Mouse (Mus musculus): ENCODE results near the gene Sf3b1. TPM values are rescaled to one million over a fixed set of nuclear protein-coding genes. Genes with fewer than 3 reads are reported as not detected.
A peak's percentile ranks its signal among the peaks of the same experiment; 100 is the strongest.
"Not testable (repeated sequence)": the region's sequence is repeated elsewhere in the genome, so short reads cannot be mapped to it uniquely, and the experiment has no call there.

Gene Sf3b1
- total and polyA plus RNA-seq, 2 experiments = 13.6 to 89.0 TPM

- Histone ChIP-seq H3K27me3 (ENCODE audit: control insufficient read depth, insufficient read depth, low read length) (no peaks in the 10 kb centered on the region), H3K36me3 (ENCODE audit: control insufficient read depth, insufficient read depth, low read length) (peaks cover 55% of the 10 kb centered on the region), H3K79me2 (ENCODE audit: control insufficient read depth, insufficient read depth, low read length) (peaks cover 34% of the 10 kb centered on the region), H3K4me3 (ENCODE audit: insufficient read depth, low read depth, low read length) (no peak overlapping the region), H3K27ac (replicated peaks; ENCODE audit: insufficient read depth, low read depth, low read length) (no peak overlapping the region), H3K9ac (ENCODE audit: low read depth, low read length) (no peak overlapping the region), H3K4me1 (ENCODE audit: control insufficient read depth, insufficient read depth, low read length) (peaks cover 24% of the 10 kb centered on the region)
- WGBS = 92% methylated on average over 5 of the region's 5 CpGs
- TF ChIP-seq CTCF (IDR thresholded peaks at IDR 0.05; ENCODE audit: low read depth, low read length) (no peak), POLR2A (IDR thresholded peaks at IDR 0.05; ENCODE audit: extremely low read depth, insufficient read depth, low read length) (no peak)
- DNase-seq (ENCODE audit: extremely low read depth, low read depth, low spot score) = no peak
Measured at GRCm38 (mm10) chr1:55061099-55061498, 33.8 kb upstream of the Sf3b1 start.

DNA sequence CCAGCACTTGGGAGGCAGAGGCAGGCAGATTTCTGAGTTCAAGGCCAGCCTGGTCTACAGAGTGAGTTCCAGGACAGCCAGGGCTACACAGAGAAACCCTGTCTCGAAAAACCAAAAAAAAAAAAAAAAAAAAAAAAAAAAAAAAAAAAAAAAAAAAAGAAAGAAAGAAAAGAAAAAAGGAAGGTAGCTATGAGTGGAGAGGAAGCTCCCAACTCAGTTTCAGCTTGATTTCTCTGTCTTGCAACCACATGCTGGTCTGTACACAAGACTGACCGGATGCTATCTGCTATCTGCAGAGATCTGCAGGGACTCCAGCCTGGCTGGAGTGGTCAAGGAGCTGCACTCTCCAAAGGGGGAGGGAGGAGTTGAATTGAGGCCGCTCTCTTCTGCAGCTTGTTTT is 31.1 kb upstream of the Sf3b1 start:
- H3K79me2 ChIP-seq (ENCODE audit: control insufficient read depth, insufficient read depth, low read length) = peaks cover 52% of the 10 kb centered on the region
- WGBS = 86% methylated on average over 2 of the region's 3 CpGs
- peaks cover 34% of the 10 kb centered on the region for H3K4me1 ChIP-seq (ENCODE audit: control insufficient read depth, insufficient read depth, low read length)
- not testable (repeated sequence) for H3K27ac ChIP-seq (replicated peaks; ENCODE audit: insufficient read depth, low read depth, low read length); DNase-seq (ENCODE audit: extremely low read depth, low read depth, low spot score); H3K4me3 ChIP-seq (ENCODE audit: insufficient read depth, low read depth, low read length); H3K9ac ChIP-seq (ENCODE audit: low read depth, low read length); H3K27me3 ChIP-seq (ENCODE audit: control insufficient read depth, insufficient read depth, low read length)
- H3K36me3 ChIP-seq (ENCODE audit: control insufficient read depth, insufficient read depth, low read length) = peaks cover 42% of the 10 kb centered on the region

DNA sequence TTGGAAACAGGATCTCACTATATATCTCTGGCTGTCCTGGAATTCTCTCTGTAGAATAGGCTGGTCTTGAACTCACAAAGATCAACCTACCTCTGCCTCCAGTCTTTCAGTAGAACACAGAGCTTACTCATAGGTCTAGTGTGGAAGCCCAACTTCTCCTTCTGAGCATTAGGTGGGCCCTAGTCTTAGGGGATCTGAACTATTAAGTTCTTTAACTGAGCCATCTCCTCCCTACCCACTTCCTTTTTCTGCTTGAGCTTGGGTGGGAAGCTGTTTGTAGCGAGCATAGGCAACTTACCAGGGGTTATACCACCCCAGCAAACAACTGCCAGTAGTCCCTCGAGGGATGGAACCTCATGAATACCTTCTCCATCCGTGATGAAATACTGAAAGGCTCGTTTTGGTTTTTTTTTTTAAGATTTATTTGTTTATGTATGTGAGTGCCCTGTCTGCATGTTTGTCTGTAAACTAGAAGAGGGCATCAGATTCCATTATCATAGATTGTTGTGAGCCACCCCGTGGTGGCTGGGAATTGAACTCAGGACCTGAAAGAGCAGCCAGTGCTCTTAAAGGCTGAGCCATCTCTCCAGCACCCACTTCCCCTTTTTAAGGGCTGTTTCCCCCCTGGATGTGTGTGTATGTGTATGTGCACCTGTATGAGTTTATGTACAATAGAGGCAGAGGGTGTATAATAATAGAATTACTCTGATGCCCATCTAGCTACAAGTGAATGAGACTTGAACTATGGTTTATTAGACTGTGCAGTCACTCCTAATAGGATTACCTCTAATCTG is 28.2 kb upstream of the Sf3b1 start:
- Histone ChIP-seq H3K79me2 (ENCODE audit: control insufficient read depth, insufficient read depth, low read length) (peaks cover 38% of the 10 kb centered on the region), H3K27ac (replicated peaks; ENCODE audit: insufficient read depth, low read depth, low read length) (no peak overlapping the region), H3K36me3 (ENCODE audit: control insufficient read depth, insufficient read depth, low read length) (peaks cover 19% of the 10 kb centered on the region), H3K4me3 (ENCODE audit: insufficient read depth, low read depth, low read length) (no peak overlapping the region), H3K4me1 (ENCODE audit: control insufficient read depth, insufficient read depth, low read length) (peaks cover 36% of the 10 kb centered on the region), H3K9ac (ENCODE audit: low read depth, low read length) (no peak overlapping the region), H3K27me3 (ENCODE audit: control insufficient read depth, insufficient read depth, low read length) (no peaks in the 10 kb centered on the region)
- WGBS = 77% methylated on average over 5 of the region's 5 CpGs
- DNase-seq (ENCODE audit: extremely low read depth, low read depth, low spot score) = no peak
- TF ChIP-seq POLR2A (IDR thresholded peaks at IDR 0.05; ENCODE audit: extremely low read depth, insufficient read depth, low read length) (no peak), CTCF (IDR thresholded peaks at IDR 0.05; ENCODE audit: low read depth, low read length) (no peak)

DNA sequence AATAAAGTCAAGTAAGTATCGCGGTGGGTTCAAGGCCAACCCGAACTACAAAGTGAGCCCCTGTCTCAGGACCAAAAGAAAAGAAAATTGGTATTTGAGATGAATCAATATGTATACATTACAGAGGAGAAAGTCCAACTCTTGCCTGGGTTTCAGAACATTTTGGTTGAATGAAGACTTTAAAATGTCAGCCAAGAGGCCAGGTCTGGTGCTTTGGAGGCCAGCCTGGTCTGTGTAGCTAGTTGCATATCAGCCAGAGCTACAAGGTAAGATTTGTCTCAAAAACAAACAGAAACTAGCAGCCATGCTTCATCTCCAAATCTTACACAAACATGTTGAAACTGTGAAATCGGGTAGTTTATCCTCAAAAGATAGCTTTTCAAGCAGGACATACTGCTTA is 26.3 kb upstream of the Sf3b1 start:
- H3K79me2 ChIP-seq (ENCODE audit: control insufficient read depth, insufficient read depth, low read length) = peaks cover 26% of the 10 kb centered on the region; the same call in 1 of the 2 replicates
- peaks cover 14% of the 10 kb centered on the region; the same call in 1 of the 2 replicates for H3K36me3 ChIP-seq (ENCODE audit: control insufficient read depth, insufficient read depth, low read length)
- TF ChIP-seq POLR2A (IDR thresholded peaks at IDR 0.05; ENCODE audit: extremely low read depth, insufficient read depth, low read length) = no peak
- no peak for TF ChIP-seq CTCF (IDR thresholded peaks at IDR 0.05; ENCODE audit: low read depth, low read length)
- peak overlapping the region; percentile 81 for H3K4me3 ChIP-seq (ENCODE audit: insufficient read depth, low read depth, low read length)
- peaks cover 25% of the 10 kb centered on the region for H3K4me1 ChIP-seq (ENCODE audit: control insufficient read depth, insufficient read depth, low read length)
- H3K27me3 ChIP-seq (ENCODE audit: control insufficient read depth, insufficient read depth, low read length) = no peaks in the 10 kb centered on the region
- WGBS = 17% methylated on average over 4 of the region's 4 CpGs
- peak overlapping the region; percentile 97 for H3K27ac ChIP-seq (replicated peaks; ENCODE audit: insufficient read depth, low read depth, low read length)
- H3K9ac ChIP-seq (ENCODE audit: low read depth, low read length) = peak overlapping the region; percentile 92
- DNase-seq (ENCODE audit: extremely low read depth, low read depth, low spot score) = peak; percentile 61

- Histone ChIP-seq H3K9ac (ENCODE audit: low read depth, low read length) (peak overlapping the region; percentile 92), H3K4me1 (ENCODE audit: control insufficient read depth, insufficient read depth, low read length) (peaks cover 21% of the 10 kb centered on the region), H3K79me2 (ENCODE audit: control insufficient read depth, insufficient read depth, low read length) (peaks cover 24% of the 10 kb centered on the region; the same call in 1 of the 2 replicates), H3K27ac (replicated peaks; ENCODE audit: insufficient read depth, low read depth, low read length) (peak overlapping the region; percentile 97), H3K27me3 (ENCODE audit: control insufficient read depth, insufficient read depth, low read length) (no peaks in the 10 kb centered on the region), H3K36me3 (ENCODE audit: control insufficient read depth, insufficient read depth, low read length) (peaks cover 14% of the 10 kb centered on the region; the same call in 1 of the 2 replicates), H3K4me3 (ENCODE audit: insufficient read depth, low read depth, low read length) (peak overlapping the region; percentile 81)
- under 1% methylated on average over 42 of the region's 42 CpGs for WGBS
- peak; percentile 88 for DNase-seq (ENCODE audit: extremely low read depth, low read depth, low spot score)
- TF ChIP-seq POLR2A (IDR thresholded peaks at IDR 0.05; ENCODE audit: extremely low read depth, insufficient read depth, low read length) = no peak
- TF ChIP-seq CTCF (IDR thresholded peaks at IDR 0.05; ENCODE audit: low read depth, low read length) = no peak
Measured at GRCm38 (mm10) chr1:55053005-55053404, 25.7 kb upstream of the Sf3b1 start.

DNA sequence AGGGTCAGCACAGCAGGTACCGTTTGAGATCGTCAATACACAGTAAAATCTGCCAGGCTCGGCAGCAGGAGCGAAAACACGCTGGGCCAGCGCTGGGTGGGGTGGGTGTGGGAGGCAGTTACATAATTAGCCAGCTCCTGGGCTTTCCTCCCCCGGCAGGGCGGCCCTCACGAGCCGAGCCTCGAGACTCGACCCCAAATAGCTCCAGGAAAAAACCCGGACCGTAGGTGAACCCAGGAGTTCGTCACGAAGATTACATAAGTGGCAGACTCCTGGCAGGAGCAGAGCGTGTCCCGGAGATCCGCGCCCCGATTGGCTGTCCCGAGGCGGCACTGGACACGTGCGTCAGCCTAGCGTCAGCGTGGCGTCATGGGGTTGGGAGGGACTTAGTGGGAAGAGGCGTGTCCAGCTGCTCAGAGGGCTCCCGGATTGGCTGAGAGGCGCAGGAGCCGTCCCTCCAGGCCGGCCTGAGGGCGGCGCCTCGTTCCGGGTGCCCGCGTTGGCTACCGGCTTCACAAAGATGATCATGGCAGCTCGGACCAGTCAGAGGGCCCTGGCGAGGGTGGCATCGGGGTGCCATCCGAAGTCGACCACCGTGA is 25.2 kb upstream of the Sf3b1 start, which contains the start of gene Coq10b:
Gene Coq10b (plus strand): TSS at position 416 of the 599 bp plus-strand sequence.
- under 1% methylated on average over 46 of the region's 46 CpGs for WGBS
- H3K4me3 ChIP-seq (ENCODE audit: insufficient read depth, low read depth, low read length) = peak within 1 kb of the TSS; percentile 81
- H3K4me1 ChIP-seq (ENCODE audit: control insufficient read depth, insufficient read depth, low read length) = peaks cover 19% of the 10 kb centered on the region
- peak within 1 kb of the TSS; percentile 92 for H3K9ac ChIP-seq (ENCODE audit: low read depth, low read length)
- peaks cover 24% of the 10 kb centered on the region; the same call in 1 of the 2 replicates for H3K79me2 ChIP-seq (ENCODE audit: control insufficient read depth, insufficient read depth, low read length)
- DNase-seq (ENCODE audit: extremely low read depth, low read depth, low spot score) = peak; percentile 95
- peak within 1 kb of the TSS; percentile 97 for H3K27ac ChIP-seq (replicated peaks; ENCODE audit: insufficient read depth, low read depth, low read length)
- H3K36me3 ChIP-seq (ENCODE audit: control insufficient read depth, insufficient read depth, low read length) = peaks cover 14% of the 10 kb centered on the region; the same call in 1 of the 2 replicates
- no peaks in the 10 kb centered on the region for H3K27me3 ChIP-seq (ENCODE audit: control insufficient read depth, insufficient read depth, low read length)
- TF ChIP-seq POLR2A (IDR thresholded peaks at IDR 0.05; ENCODE audit: extremely low read depth, insufficient read depth, low read length) (peak; percentile 89), CTCF (IDR thresholded peaks at IDR 0.05; ENCODE audit: low read depth, low read length) (0 out of 2 replicates have a peak, but pooled peaks have one; percentile 23)

Data from liver, adult 2 months (tissue).